Comparison of ENCODE assay signal across 28 mouse cellular contexts in the genomic region with DNA sequence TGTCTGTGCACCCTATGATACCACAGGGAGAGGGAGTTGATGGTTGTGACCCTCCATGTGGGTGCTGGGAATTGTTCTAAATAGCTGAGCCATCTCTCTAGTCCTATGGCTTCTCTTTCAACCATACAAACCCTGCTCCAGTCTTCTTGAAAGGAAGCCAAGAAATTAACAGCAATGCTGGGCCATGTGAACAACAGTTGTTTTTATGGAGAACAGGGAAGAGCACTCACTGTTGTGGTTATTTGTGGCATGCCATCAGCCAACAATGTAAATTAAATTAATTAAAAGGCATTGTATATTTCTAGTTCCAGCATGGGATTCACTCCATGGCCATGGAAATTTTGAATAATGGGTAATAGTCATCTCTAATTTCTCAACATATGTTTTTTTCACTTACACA.
"Had no signal": no experiment of that assay in that cellular context is flagged by ENCODE, and none has a peak within 500 bp of the region (broad histone marks: within the 10 kb centered on the region; RNA-seq: fewer than 3 reads in every experiment).

No protein-coding gene starts in this region.

- H3K36me3 ChIP-seq: heart, embryonic 10.5 days; heart, embryonic 12.5 days; hindbrain, embryonic 10.5 days; hindbrain, embryonic 12.5 days; intestine, embryonic 15.5 days; kidney, embryonic 15.5 days; limb, embryonic 13.5 days; limb, embryonic 15.5 days; liver, embryonic 12.5 days had no signal

- H3K27me3 ChIP-seq: heart, embryonic 12.5 days; hindbrain, embryonic 12.5 days; intestine, embryonic 15.5 days; kidney, embryonic 15.5 days; limb, embryonic 13.5 days; limb, embryonic 15.5 days; liver, embryonic 12.5 days had no signal

- H3K9me3 ChIP-seq: heart, embryonic 10.5 days; heart, embryonic 12.5 days; hindbrain, embryonic 10.5 days; hindbrain, embryonic 12.5 days; intestine, embryonic 15.5 days; kidney, embryonic 15.5 days; limb, embryonic 13.5 days; limb, embryonic 15.5 days; liver, embryonic 12.5 days had no signal

- H3K4me2 ChIP-seq: heart, embryonic 12.5 days; hindbrain, embryonic 12.5 days; hindbrain, embryonic 14.5 days; intestine, embryonic 15.5 days; kidney, embryonic 15.5 days; limb, embryonic 13.5 days; limb, embryonic 15.5 days; liver, embryonic 12.5 days had no signal

- H3K27ac ChIP-seq: gastrocnemius, adult 2 months; heart, embryonic 10.5 days; hindbrain, embryonic 10.5 days; hindbrain, embryonic 12.5 days; hindbrain, embryonic 14.5 days; intestine, embryonic 15.5 days; kidney, embryonic 15.5 days; kidney, postnatal 0 days; limb, embryonic 13.5 days; limb, embryonic 15.5 days; liver, embryonic 12.5 days; liver, embryonic 14.5 days had no signal

- H3K4me1 ChIP-seq: heart, embryonic 10.5 days; heart, embryonic 12.5 days; intestine, embryonic 15.5 days; kidney, embryonic 15.5 days; limb, embryonic 13.5 days; limb, embryonic 15.5 days; liver, embryonic 12.5 days had no signal

- H3K4me3 ChIP-seq: gastrocnemius, adult 2 months; heart, embryonic 10.5 days; heart, embryonic 12.5 days; hindbrain, embryonic 10.5 days; hindbrain, embryonic 12.5 days; intestine, embryonic 15.5 days; kidney, embryonic 15.5 days; limb, embryonic 13.5 days; limb, embryonic 15.5 days; liver, embryonic 12.5 days had no signal

- ATAC-seq: hindbrain, embryonic 16.5 days; inflammation-experienced regulatory T-cells, adult 6 months; intestine, embryonic 15.5 days; intestine, postnatal 0 days; liver, embryonic 12.5 days had no signal

- H3K9ac ChIP-seq: heart, embryonic 12.5 days; hindbrain, embryonic 12.5 days; hindbrain, embryonic 14.5 days; intestine, embryonic 15.5 days; kidney, embryonic 15.5 days; limb, embryonic 13.5 days; limb, embryonic 15.5 days; liver, embryonic 12.5 days; liver, embryonic 14.5 days had no signal

- DNase-seq: gastrocnemius, adult 2 months; gastrocnemius, postnatal 10 days; gastrocnemius, postnatal 25 days; heart, adult 18-20 months; heart, postnatal 10 days; heart, postnatal 4 days; kidney, adult 18-20 months; kidney, adult 8-10 months; kidney, postnatal 14 days; kidney, postnatal 36 days; layer of hippocampus, adult 9-11 months; layer of hippocampus, postnatal 36 days; left cerebral cortex, postnatal 4 days had no signal
